ENCODE assay signal across 10 mouse cellular contexts in the genomic region with DNA sequence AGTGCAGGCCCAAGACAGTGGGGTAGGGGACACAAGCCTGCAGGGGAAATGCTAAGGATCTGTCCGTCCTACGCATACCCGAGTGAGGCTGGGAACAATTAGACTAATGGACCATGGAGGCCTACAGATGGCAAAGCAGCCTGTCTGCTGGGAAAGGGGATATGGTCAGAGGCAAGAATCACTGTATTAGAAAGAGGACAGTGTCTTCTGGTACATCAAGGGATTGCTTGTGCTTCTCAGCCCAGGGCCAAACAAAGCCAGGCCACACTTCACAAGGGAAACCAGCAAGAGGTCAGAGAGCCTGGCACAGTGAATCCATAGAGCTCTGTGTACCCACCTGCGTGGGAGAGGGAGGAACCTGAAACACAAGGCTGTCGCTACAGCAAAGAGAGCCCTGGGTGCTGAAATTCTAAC. TPM values are rescaled to one million over a fixed set of nuclear protein-coding genes. Genes with fewer than 3 reads are reported as not detected.
DNase-seq lines count a peak whose midpoint lies in the region; ATAC-seq and TF ChIP-seq lines count a peak whose summit lies in the region.
"Had no signal": no experiment of that assay in that cellular context is flagged by ENCODE, and none has a peak within 500 bp of the region (broad histone marks: within the 10 kb centered on the region; RNA-seq: fewer than 3 reads in every experiment).

No protein-coding gene starts in this region.

- 67% methylated on average over 5 of the region's 5 CpGs for WGBS in intestine, embryonic 15.5 days
- WGBS in intestine, embryonic 16.5 days: 72% methylated on average over 5 of the region's 5 CpGs
- WGBS in embryonic facial prominence, embryonic 13.5 days: 10% methylated on average over 5 of the region's 5 CpGs
- 17% methylated on average over 5 of the region's 5 CpGs for WGBS in midbrain, embryonic 15.5 days

- no peaks in the 10 kb centered on the region for H3K9me3 ChIP-seq in intestine, embryonic 15.5 days
- H3K9me3 ChIP-seq in intestine, embryonic 16.5 days (ENCODE audit: control insufficient read depth, low read length): no peaks in the 10 kb centered on the region
- H3K9me3 ChIP-seq in embryonic facial prominence, embryonic 13.5 days: no peaks in the 10 kb centered on the region
- H3K9me3 ChIP-seq in midbrain, embryonic 15.5 days: no peaks in the 10 kb centered on the region

- no peak overlapping the region for H3K9ac ChIP-seq in intestine, embryonic 15.5 days
- no peak overlapping the region for H3K9ac ChIP-seq in intestine, embryonic 16.5 days (ENCODE audit: low read depth, low read length)
- no peak overlapping the region for H3K9ac ChIP-seq in embryonic facial prominence, embryonic 13.5 days
- no peak overlapping the region for H3K9ac ChIP-seq in midbrain, embryonic 15.5 days

- DNase-seq in brain, embryonic 14.5 days (ENCODE audit: low read depth): peak; percentile 34
- DNase-seq in B cell, adult 2 months: no peak
- DNase-seq in T-cell, adult 2 months (ENCODE audit: low spot score): no peak
- DNase-seq: adrenal gland, postnatal 14 days had no signal

- no peak overlapping the region for H3K4me2 ChIP-seq in intestine, embryonic 15.5 days (replicated peaks)
- no peak overlapping the region for H3K4me2 ChIP-seq in intestine, embryonic 16.5 days (ENCODE audit: low read depth, low read length)
- peak overlapping the region; percentile 43 for H3K4me2 ChIP-seq in embryonic facial prominence, embryonic 13.5 days
- peak overlapping the region; percentile 24; the same call in 1 of the 2 replicates for H3K4me2 ChIP-seq in midbrain, embryonic 15.5 days

- no peaks in the 10 kb centered on the region; the same call in 1 of the 2 replicates for H3K4me1 ChIP-seq in intestine, embryonic 15.5 days (replicated peaks)
- no peaks in the 10 kb centered on the region for H3K4me1 ChIP-seq in intestine, embryonic 16.5 days (ENCODE audit: control insufficient read depth, insufficient read depth, low read length)
- H3K4me1 ChIP-seq in embryonic facial prominence, embryonic 13.5 days: peaks cover 20% of the 10 kb centered on the region
- peaks cover 15% of the 10 kb centered on the region for H3K4me1 ChIP-seq in midbrain, embryonic 15.5 days

- no peak for TF ChIP-seq POLR2A in brain, embryonic 14.5 days (IDR thresholded peaks at IDR 0.05; ENCODE audit: borderline replicate concordance, extremely low read depth, insufficient read depth, insufficient read length, poor library complexity, severe bottlenecking)

- H3K4me3 ChIP-seq in intestine, embryonic 15.5 days (replicated peaks): no peak overlapping the region
- H3K4me3 ChIP-seq in intestine, embryonic 16.5 days (ENCODE audit: low read length): no peak overlapping the region
- H3K4me3 ChIP-seq in embryonic facial prominence, embryonic 13.5 days: no peak overlapping the region
- H3K4me3 ChIP-seq in midbrain, embryonic 15.5 days: no peak overlapping the region

- no peak for TF ChIP-seq CTCF in brain, embryonic 14.5 days (IDR thresholded peaks at IDR 0.05; ENCODE audit: borderline replicate concordance, extremely low read depth, insufficient read depth, insufficient read length)

- no peak for ATAC-seq in intestine, embryonic 15.5 days
- no peak for ATAC-seq in intestine, embryonic 16.5 days
- ATAC-seq in embryonic facial prominence, embryonic 13.5 days (ENCODE audit: insufficient number of reproducible peaks, insufficient read depth, low FRiP score, low TSS enrichment, low read depth): no peak
- peak; percentile 64 for ATAC-seq in midbrain, embryonic 15.5 days (replicated peaks)
- no peak for ATAC-seq in monocyte, adult 5-6 weeks (replicated peaks; ENCODE audit: insufficient number of reproducible peaks, low FRiP score, low TSS enrichment, poor library complexity, severe bottlenecking)

- H3K27me3 ChIP-seq in intestine, embryonic 15.5 days (replicated peaks): no peaks in the 10 kb centered on the region
- H3K27me3 ChIP-seq in intestine, embryonic 16.5 days (replicated peaks; ENCODE audit: control insufficient read depth, insufficient read depth, low read length): no peaks in the 10 kb centered on the region
- no peaks in the 10 kb centered on the region for H3K27me3 ChIP-seq in embryonic facial prominence, embryonic 13.5 days
- no peaks in the 10 kb centered on the region for H3K27me3 ChIP-seq in midbrain, embryonic 15.5 days (replicated peaks)

- H3K36me3 ChIP-seq in intestine, embryonic 15.5 days: no peaks in the 10 kb centered on the region
- H3K36me3 ChIP-seq in intestine, embryonic 16.5 days (ENCODE audit: control insufficient read depth, insufficient read depth, low read length): no peaks in the 10 kb centered on the region
- H3K36me3 ChIP-seq in embryonic facial prominence, embryonic 13.5 days: no peaks in the 10 kb centered on the region
- H3K36me3 ChIP-seq in midbrain, embryonic 15.5 days (replicated peaks): no peaks in the 10 kb centered on the region

- H3K27ac ChIP-seq in intestine, embryonic 15.5 days: 0 out of 2 replicates have a peak overlapping the region, but pooled peaks have one; percentile 7
- no peak overlapping the region for H3K27ac ChIP-seq in intestine, embryonic 16.5 days (ENCODE audit: low read length)
- peak overlapping the region; percentile 64; the same call in 1 of the 2 replicates for H3K27ac ChIP-seq in embryonic facial prominence, embryonic 13.5 days
- H3K27ac ChIP-seq in midbrain, embryonic 15.5 days: peak overlapping the region; percentile 62

RNA-seq across cellular contexts. Expression of a gene that starts 0.6 kb away (rescaled TPM):
- not detected in 2 replicates for polyA plus RNA-seq in intestine, embryonic 15.5 days (2015; fragmentation: Nextera tagmentation; extraction: Ambion mirVana)
- not detected in 2 replicates for polyA plus RNA-seq in intestine, embryonic 16.5 days (2015; fragmentation: Nextera tagmentation; extraction: Ambion mirVana)
- 0.10 and 0.11 TPM in 2 replicates for polyA plus RNA-seq in brain, embryonic 14.5 days (2012; rRNA removed)
- 0.29 TPM in 1 of 2 replicates, not detected in the other for polyA plus RNA-seq in embryonic facial prominence, embryonic 13.5 days (2015; fragmentation: Nextera tagmentation; extraction: Ambion mirVana)
- polyA plus RNA-seq in midbrain, embryonic 15.5 days (2015; fragmentation: Nextera tagmentation; extraction: Ambion mirVana): 0.09 TPM in 1 of 2 replicates, not detected in the other
- 0.21 to 0.39 TPM (median 0.38 TPM) in 3 replicates for total RNA-seq in monocyte, adult 5-6 weeks (2017)
- polyA plus RNA-seq: limb, embryonic 11.5 days had no signal

RNA-seq across cellular contexts. Expression of a gene that starts 29.2 kb away (rescaled TPM):
- 206 and 240 TPM in 2 replicates for polyA plus RNA-seq in intestine, embryonic 15.5 days (2015; fragmentation: Nextera tagmentation; extraction: Ambion mirVana)
- polyA plus RNA-seq in intestine, embryonic 16.5 days (2015; fragmentation: Nextera tagmentation; extraction: Ambion mirVana): 194 and 204 TPM in 2 replicates
- 75.9 and 76.7 TPM in 2 replicates for polyA plus RNA-seq in brain, embryonic 14.5 days (2012; rRNA removed)
- 187 and 192 TPM in 2 replicates for polyA plus RNA-seq in embryonic facial prominence, embryonic 13.5 days (2015; fragmentation: Nextera tagmentation; extraction: Ambion mirVana)
- polyA plus RNA-seq in midbrain, embryonic 15.5 days (2015; fragmentation: Nextera tagmentation; extraction: Ambion mirVana): 257 and 259 TPM in 2 replicates
- total RNA-seq in monocyte, adult 5-6 weeks (2017): 67.6 to 82.9 TPM (median 82.5 TPM) in 3 replicates

Comparison
In these comparisons a context has a peak if more than half of its experiments do, and no peak if none do; other contexts are left out.
1. H3K4me2 ChIP-seq: peak in embryonic facial prominence, embryonic 13.5 days (single experiment) and midbrain, embryonic 15.5 days (single experiment); none in intestine, embryonic 15.5 days (single experiment) and intestine, embryonic 16.5 days (single experiment).